Mouse (Mus musculus): ENCODE measurements around the gene Acvr1c.

The Acvr1c gene

DNA sequence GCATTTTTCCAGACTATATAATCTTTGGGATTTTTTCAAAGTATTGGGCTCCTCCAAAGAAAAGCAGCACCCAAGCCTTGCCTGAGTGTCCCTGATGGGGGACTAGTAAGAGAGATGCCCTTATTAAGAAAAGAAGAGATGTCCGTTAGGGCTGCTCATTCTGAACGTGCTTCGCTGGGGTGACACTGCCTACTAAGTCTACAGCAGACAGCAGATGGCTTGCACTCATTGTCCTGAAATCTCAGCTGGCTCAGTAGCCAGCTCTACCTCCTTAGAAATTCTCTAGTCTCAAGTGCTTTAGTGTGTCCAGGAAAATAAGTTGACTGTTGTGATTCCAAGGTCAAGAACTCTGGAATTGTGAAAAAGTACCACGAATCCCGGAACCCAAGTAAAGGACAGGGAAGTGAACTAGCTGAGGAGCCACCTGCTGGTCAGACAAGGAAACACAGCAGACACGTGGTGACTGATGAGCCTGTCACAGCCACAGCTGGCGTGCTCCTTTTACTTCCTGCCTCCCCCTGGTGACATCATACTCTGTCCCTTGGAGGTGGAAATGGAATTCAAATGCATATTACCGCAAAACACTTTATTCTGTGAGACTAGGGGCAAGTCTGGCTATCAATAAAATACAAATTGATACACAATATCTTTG lies 75.3 kb downstream of the Acvr1c start:
- DNase-seq, result peak; percentile 34

DNA sequence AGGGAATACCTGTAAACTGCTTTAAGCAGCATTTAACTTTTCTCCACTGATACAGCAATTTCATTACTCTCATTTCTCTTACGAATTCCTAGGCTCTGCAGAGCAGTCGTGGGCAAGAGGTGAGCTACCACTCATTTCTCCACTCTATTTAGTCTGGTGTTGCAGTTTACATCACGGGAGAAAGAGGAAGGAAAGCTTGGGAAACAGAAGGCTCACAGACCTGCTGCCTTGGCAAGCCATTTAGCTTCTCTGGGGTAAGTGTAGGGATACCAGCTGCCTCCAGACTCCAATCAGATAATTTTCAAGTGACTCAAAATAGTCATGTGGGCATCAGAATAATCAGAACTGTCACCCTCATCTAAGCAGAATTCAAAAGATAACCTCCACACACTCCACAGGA lies 76.6 kb downstream of the Acvr1c start:
- DNase-seq, result peak; percentile 14

DNA sequence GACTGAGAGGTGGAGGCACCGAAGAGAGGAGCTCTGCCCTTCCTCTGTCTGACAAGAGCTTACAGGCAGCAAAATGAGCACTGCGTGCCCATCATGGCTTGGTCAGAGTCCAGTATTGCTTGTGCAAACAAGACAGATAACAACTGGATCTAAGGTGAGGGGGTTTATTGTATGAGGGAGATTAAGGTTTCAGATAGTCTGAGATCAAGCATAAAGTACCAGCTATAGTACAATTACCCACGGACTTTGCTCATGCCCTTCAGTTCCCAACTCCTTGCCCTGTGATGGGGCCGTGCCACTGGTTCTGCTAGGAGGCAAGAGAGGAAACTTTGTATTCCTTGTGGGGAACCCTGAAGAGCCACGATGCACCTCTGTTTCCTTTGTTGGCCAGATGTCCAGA lies 78.5 kb downstream of the Acvr1c start:
- no peak for DNase-seq

DNA sequence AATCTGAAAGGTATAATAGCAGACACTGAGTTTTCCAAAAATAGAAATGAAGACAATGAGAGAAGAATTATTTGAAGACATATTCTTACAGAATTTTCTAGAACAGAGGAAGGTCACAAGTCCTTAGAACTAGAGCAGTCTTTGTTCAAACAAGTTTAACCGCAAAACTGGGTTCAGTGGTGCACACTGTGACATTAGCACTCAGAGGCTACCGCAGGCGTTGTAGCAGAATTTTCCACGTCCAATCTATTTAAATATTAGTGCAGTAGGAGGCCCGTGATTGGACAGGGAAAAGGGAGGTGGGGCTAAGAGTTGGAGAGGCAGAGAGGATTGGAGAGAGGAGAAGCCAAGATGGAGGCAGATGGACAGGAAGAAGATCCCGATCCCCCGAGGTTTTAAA lies 81.2 kb downstream of the Acvr1c start:
- no peak for DNase-seq

DNA sequence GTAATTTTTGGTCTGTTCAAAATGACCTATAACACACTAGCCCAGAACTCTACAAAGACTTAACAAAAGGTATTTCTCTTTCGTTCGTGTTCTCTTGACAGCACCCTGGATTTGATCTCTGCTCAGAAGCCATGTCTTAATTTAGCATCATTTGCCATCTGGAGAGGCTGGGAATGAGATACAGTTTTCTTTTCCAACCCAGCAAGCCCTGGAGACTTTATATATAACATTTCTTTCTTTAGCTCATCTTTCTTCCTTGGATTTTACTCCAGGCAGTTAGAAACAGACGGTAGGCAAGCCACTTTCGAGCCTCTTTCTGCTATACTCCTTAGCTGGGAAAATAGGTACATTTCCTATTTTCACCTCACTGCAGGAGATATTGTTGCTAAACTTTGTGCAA lies 117.1 kb downstream of the Acvr1c start:
- peak; percentile 7 for DNase-seq

DNA sequence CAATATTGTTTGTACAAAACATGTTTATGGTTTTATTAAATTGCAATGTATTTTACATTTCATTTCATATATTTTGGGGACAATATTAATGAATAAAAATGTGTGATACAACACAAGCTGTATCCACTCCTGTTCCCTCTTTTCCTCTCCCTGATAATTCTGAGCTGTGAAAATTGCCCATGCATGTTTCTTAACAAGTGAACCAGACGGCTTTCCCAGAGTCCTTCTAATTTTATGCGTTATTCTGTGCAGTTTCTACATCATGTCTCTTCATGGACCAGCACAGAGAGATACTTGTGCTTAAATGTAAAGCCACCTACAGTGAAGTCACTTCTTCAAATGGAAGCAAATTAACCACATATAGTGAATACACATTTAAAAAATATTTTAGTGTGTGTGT lies 120.2 kb downstream of the Acvr1c start:
- no peak for DNase-seq

Data from cerebellum, adult 9-11 months (tissue).